Mouse (Mus musculus): ENCODE results near the gene Lrch1.

- TF ChIP-seq POLR2A (IDR thresholded peaks at IDR 0.05; ENCODE audit: extremely low read depth, insufficient read depth, low read length) (no peak), CTCF (IDR thresholded peaks at IDR 0.05; ENCODE audit: extremely low read depth, insufficient read depth, low read length) (no peak)
These were observed 150.2 kb downstream of the Lrch1 start for GRCm38 (mm10) chr14:74797386-74798062.
